In genomic region chr10:41552319-41552718, GRCm38 (mm10) we compare ENCODE assay signal across 9 mouse cellular contexts. TPM values are rescaled to one million over a fixed set of nuclear protein-coding genes. Genes with fewer than 3 reads are reported as not detected.
DNase-seq lines count a peak whose midpoint lies in the region; ATAC-seq and TF ChIP-seq lines count a peak whose summit lies in the region.
"Had no signal": no experiment of that assay in that cellular context is flagged by ENCODE, and none has a peak within 500 bp of the region (broad histone marks: within the 10 kb centered on the region; RNA-seq: fewer than 3 reads in every experiment).

No protein-coding gene starts in this region.

- peaks cover 7% of the 10 kb centered on the region; the same call in 1 of the 2 replicates for H3K9me3 ChIP-seq in liver, embryonic 12.5 days (replicated peaks)
- no peaks in the 10 kb centered on the region for H3K9me3 ChIP-seq in ES-E14 (ENCODE audit: control insufficient read depth, insufficient read depth, low read depth, low read length)
- H3K9me3 ChIP-seq in intestine, embryonic 14.5 days (ENCODE audit: control insufficient read depth, low read length) = peaks cover 7% of the 10 kb centered on the region
- peaks cover 4% of the 10 kb centered on the region; the same call in 1 of the 2 replicates for H3K9me3 ChIP-seq in stomach, embryonic 16.5 days (replicated peaks; ENCODE audit: control insufficient read depth, low read length)

- peak overlapping the region; percentile 44 for H3K9ac ChIP-seq in liver, adult 2 months (ENCODE audit: low read depth, low read length)
- no peak overlapping the region for H3K9ac ChIP-seq in liver, embryonic 12.5 days
- H3K9ac ChIP-seq in ES-E14 (ENCODE audit: insufficient read depth, low read depth, low read length, poor library complexity, severe bottlenecking) = no peak overlapping the region
- H3K9ac ChIP-seq in intestine, embryonic 14.5 days (ENCODE audit: low read length) = no peak overlapping the region
- no peak overlapping the region for H3K9ac ChIP-seq in stomach, embryonic 16.5 days (ENCODE audit: low read length)

- ATAC-seq in liver, embryonic 12.5 days = no peak
- ATAC-seq in intestine, embryonic 14.5 days (replicated peaks; ENCODE audit: low FRiP score, low TSS enrichment, low read depth) = no peak
- ATAC-seq in stomach, embryonic 16.5 days (ENCODE audit: insufficient read depth, low FRiP score) = no peak

- peak overlapping the region; percentile 87 for H3K27ac ChIP-seq in liver, adult 2 months (replicated peaks; ENCODE audit: insufficient read depth, low read depth, low read length)
- H3K27ac ChIP-seq in liver, embryonic 12.5 days = no peak overlapping the region
- 0 out of 2 replicates have a peak overlapping the region, but pooled peaks have one; percentile 14 for H3K27ac ChIP-seq in ES-E14 (ENCODE audit: insufficient read depth, low read depth, low read length, poor library complexity, severe bottlenecking)
- H3K27ac ChIP-seq in intestine, embryonic 14.5 days (ENCODE audit: low read depth) = peak overlapping the region; percentile 66
- 0 out of 2 replicates have a peak overlapping the region, but pooled peaks have one; percentile 2 for H3K27ac ChIP-seq in stomach, embryonic 16.5 days (ENCODE audit: low read length)

- no peak overlapping the region for H3K4me3 ChIP-seq in liver, adult 2 months (ENCODE audit: insufficient read depth, low read depth, low read length)
- H3K4me3 ChIP-seq in liver, embryonic 12.5 days = no peak overlapping the region
- no peak overlapping the region for H3K4me3 ChIP-seq in ES-E14 (ENCODE audit: insufficient read depth in 1 of 2, low read depth in 1 of 2, low read length in 2 of 2, poor library complexity in 1 of 2, severe bottlenecking in 1 of 2)
- H3K4me3 ChIP-seq in intestine, embryonic 14.5 days (ENCODE audit: low read depth, low read length) = no peak overlapping the region
- H3K4me3 ChIP-seq in stomach, embryonic 16.5 days (replicated peaks; ENCODE audit: low read length) = no peak overlapping the region

- H3K4me1 ChIP-seq in liver, adult 2 months (ENCODE audit: control insufficient read depth, insufficient read depth, low read length) = peaks cover 21% of the 10 kb centered on the region
- no peaks in the 10 kb centered on the region for H3K4me1 ChIP-seq in liver, embryonic 12.5 days
- H3K4me1 ChIP-seq in ES-E14 (ENCODE audit: control insufficient read depth in 2 of 2, insufficient read depth in 2 of 2, low read length in 2 of 2, poor library complexity in 1 of 2) = peaks cover 0 to 10% of the 10 kb centered on the region in 2 experiments
- H3K4me1 ChIP-seq in intestine, embryonic 14.5 days (replicated peaks; ENCODE audit: control insufficient read depth, insufficient read depth, low read length) = peaks cover 9% of the 10 kb centered on the region; the same call in 1 of the 2 replicates
- peaks cover 10% of the 10 kb centered on the region for H3K4me1 ChIP-seq in stomach, embryonic 16.5 days (ENCODE audit: control insufficient read depth, insufficient read depth, low read length)

- peaks cover 16% of the 10 kb centered on the region; the same call in 1 of the 2 replicates for H3K79me2 ChIP-seq in liver, adult 2 months (ENCODE audit: control insufficient read depth, insufficient read depth, low read length)

- DNase-seq in liver, adult 2 months (ENCODE audit: extremely low read depth, low read depth, low spot score) = no peak
- no peak for DNase-seq in ES-E14 (ENCODE audit: low read depth, low spot score)
- DNase-seq in intestine, embryonic 14.5 days (ENCODE audit: low spot score) = no peak
- no peak for DNase-seq in cerebellum, adult 11 months
- no peak for DNase-seq in frontal cortex, postnatal 10 days (ENCODE audit: low spot score in 2 of 2)
- DNase-seq in ovary, adult 18-20 months (ENCODE audit: low spot score) = no peak

- TF ChIP-seq POLR2A in liver, adult 2 months (IDR thresholded peaks at IDR 0.05; ENCODE audit: extremely low read depth, insufficient read depth, low read length) = no peak

- in situ Hi-C loops in ES-E14 (cut with MboI; ENCODE audit: low sequenced_read_pairs in 2 of 2, unreplicated experiment in 2 of 2) = no loop called here

- WGBS in liver, adult 2 months = 38% methylated on average over 3 of the region's 3 CpGs
- 21% methylated on average over 3 of the region's 3 CpGs for WGBS in liver, embryonic 12.5 days (ENCODE audit: insufficient replicate concordance)
- WGBS in intestine, embryonic 14.5 days = 43% methylated on average over 3 of the region's 3 CpGs
- WGBS in stomach, embryonic 16.5 days = 38% methylated on average over 3 of the region's 3 CpGs

- H3K36me3 ChIP-seq in liver, adult 2 months (ENCODE audit: control insufficient read depth, insufficient read depth, low read length) = no peaks in the 10 kb centered on the region
- H3K36me3 ChIP-seq in liver, embryonic 12.5 days = no peaks in the 10 kb centered on the region
- no peaks in the 10 kb centered on the region for H3K36me3 ChIP-seq in ES-E14 (ENCODE audit: control insufficient read depth, insufficient read depth, low read length, poor library complexity, severe bottlenecking)
- no peaks in the 10 kb centered on the region for H3K36me3 ChIP-seq in intestine, embryonic 14.5 days (ENCODE audit: control insufficient read depth, insufficient read depth, low read length)
- no peaks in the 10 kb centered on the region for H3K36me3 ChIP-seq in stomach, embryonic 16.5 days (ENCODE audit: control insufficient read depth, insufficient read depth, low read length)

- H3K27me3 ChIP-seq in liver, adult 2 months (ENCODE audit: control insufficient read depth, insufficient read depth, low read length) = no peaks in the 10 kb centered on the region
- 0 out of 2 replicates have a peak, but pooled peaks cover 4% of the 10 kb centered on the region for H3K27me3 ChIP-seq in liver, embryonic 12.5 days (replicated peaks)
- H3K27me3 ChIP-seq in intestine, embryonic 14.5 days (replicated peaks; ENCODE audit: control insufficient read depth, insufficient read depth, low read length) = no peaks in the 10 kb centered on the region
- no peaks in the 10 kb centered on the region for H3K27me3 ChIP-seq in stomach, embryonic 16.5 days (ENCODE audit: control insufficient read depth, insufficient read depth, low read length)

- no peak for TF ChIP-seq CTCF in liver, adult 2 months (IDR thresholded peaks at IDR 0.05; ENCODE audit: low read depth, low read length)

- no peak overlapping the region for H3K4me2 ChIP-seq in liver, embryonic 12.5 days
- no peak overlapping the region for H3K4me2 ChIP-seq in intestine, embryonic 14.5 days (ENCODE audit: low read length)
- H3K4me2 ChIP-seq in stomach, embryonic 16.5 days (ENCODE audit: low read depth, low read length) = no peak overlapping the region
- H3K4me2 ChIP-seq: liver, embryonic 11.5 days had no signal

TF ChIP-seq in ES-E14, 5 proteins besides CTCF, POLR2A, EP300 and RAD21:
- TF ChIP-seq CHD2 (IDR thresholded peaks at IDR 0.05; ENCODE audit: low read depth, low read length) (no peak), ZC3H11A (IDR thresholded peaks at IDR 0.05; ENCODE audit: borderline replicate concordance, low read depth, low read length) (no peak), MAFK (IDR thresholded peaks at IDR 0.05; ENCODE audit: insufficient read depth, low read depth, low read length) (no peak), HCFC1 (IDR thresholded peaks at IDR 0.05; ENCODE audit: borderline replicate concordance, insufficient read depth, low read length) (no peak), ZNF384 (IDR thresholded peaks at IDR 0.05; ENCODE audit: low read depth, low read length) (no peak)

RNA-seq across cellular contexts. Expression of gene Cd164, which starts 33.1 kb away (rescaled TPM):
- total RNA-seq in liver, adult 2 months (2014; rRNA removed) = 139 and 155 TPM in 2 replicates
- 161 and 182 TPM in 2 replicates for polyA plus RNA-seq in liver, adult 2 months (2012; rRNA removed)
- 83.6 TPM in 2 replicates for polyA plus RNA-seq in liver, embryonic 12.5 days (2016; fragmentation: Nextera tagmentation; extraction: Ambion mirVana)
- 112 and 127 TPM in 2 replicates for total RNA-seq in ES-E14 (2012; rRNA removed)
- 180 and 184 TPM in 2 replicates for polyA plus RNA-seq in intestine, embryonic 14.5 days (2014; fragmentation: Nextera tagmentation; extraction: Ambion mirVana)
- polyA plus RNA-seq in stomach, embryonic 16.5 days (2015; fragmentation: Nextera tagmentation; extraction: Ambion mirVana) = 173 and 181 TPM in 2 replicates
